Mouse (Mus musculus) cerebellum, postnatal 36 days (tissue): ENCODE measurements around the gene Usp16.
"Not testable (repeated sequence)": the region's sequence is repeated elsewhere in the genome, so short reads cannot be mapped to it uniquely, and the experiment has no call there.

ENCODE experiments used
- DNase-seq, 2 experiments: peaks; one replicate each; pipeline ENCODE4 v3.0.0; 2021 to 2022; ENCODE audit warnings: mixed read lengths in 2 of 2

Usp16 gene

DNA sequence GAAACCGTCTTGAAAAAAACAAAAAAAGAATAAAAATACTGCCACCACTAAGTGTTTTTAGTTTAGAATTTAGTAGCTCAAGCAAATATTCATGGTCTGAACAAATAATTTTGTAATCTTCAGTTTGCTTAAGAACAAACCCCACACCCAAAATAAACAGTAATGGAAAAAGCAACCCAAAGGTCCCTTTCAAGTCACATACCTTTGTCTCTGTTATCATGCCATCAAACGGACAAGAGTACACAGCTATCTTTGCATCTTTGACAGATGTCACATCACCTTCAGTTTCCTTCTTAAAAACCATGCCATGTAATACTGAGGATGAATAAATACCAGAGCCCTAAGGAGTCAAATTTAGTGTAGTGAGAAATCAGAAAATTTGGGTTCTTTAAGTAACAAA, 34.1 kb downstream of the Usp16 start:
- no peak for DNase-seq

DNA sequence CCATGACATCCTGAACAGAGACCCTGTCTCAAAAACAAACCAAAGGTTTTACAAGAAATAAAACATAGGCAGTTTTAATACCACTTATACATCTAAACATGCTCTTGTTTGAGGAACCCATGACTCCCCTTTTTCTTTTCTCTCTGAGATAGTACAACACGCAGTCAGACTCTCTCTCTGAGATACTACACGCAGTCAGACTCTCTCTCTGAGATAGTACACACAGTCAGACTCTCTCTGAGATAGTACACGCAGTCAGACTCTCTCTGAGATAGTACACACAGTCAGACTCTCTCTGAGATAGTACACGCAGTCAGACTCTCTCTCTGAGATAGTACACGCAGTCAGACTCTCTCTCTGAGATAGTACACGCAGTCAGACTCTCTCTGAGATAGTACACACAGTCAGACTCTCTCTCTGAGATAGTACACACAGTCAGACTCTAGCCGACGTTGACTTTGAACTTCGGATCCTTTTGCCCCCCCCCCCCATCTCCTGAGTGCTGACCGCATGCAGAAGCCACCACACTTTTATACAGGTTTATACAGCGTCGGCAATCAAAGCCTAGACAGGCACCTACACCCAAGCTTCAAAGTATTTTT, 37.8 kb downstream of the Usp16 start:
- DNase-seq, result not testable (repeated sequence)

DNA sequence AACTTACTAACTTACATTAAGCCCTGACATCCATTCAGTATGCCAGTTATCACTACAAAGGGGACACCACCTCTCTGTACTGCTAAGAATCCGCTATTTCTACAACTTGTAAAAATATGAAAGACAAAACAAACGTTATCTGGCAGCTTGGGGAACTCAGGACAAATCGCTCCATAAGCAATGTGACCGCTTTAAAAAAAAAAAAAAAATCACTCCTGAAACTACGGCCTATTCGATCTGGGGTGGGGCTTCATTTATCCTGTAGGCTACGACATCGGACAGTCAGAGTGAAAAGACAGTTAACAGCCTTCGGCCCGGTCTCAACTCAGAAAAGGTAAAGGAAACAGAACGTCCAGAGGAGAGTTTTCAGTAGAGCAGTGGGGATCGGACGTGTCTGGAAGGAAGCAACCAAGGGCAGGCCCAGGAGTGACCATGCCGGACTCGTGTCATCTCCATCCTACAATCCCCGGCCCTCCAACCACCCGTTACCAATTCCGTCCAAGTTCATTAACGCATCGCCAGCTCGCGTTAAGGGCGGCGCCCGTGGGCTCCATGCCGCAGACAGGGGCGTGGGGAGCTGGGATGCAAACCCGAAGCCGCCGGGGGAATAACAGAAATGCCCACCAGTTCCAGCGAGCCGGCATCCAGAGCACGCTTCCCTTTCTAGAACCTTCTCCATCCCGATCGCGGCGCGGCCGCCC, 40.6 kb downstream of the Usp16 start:
- no peak for DNase-seq

DNA sequence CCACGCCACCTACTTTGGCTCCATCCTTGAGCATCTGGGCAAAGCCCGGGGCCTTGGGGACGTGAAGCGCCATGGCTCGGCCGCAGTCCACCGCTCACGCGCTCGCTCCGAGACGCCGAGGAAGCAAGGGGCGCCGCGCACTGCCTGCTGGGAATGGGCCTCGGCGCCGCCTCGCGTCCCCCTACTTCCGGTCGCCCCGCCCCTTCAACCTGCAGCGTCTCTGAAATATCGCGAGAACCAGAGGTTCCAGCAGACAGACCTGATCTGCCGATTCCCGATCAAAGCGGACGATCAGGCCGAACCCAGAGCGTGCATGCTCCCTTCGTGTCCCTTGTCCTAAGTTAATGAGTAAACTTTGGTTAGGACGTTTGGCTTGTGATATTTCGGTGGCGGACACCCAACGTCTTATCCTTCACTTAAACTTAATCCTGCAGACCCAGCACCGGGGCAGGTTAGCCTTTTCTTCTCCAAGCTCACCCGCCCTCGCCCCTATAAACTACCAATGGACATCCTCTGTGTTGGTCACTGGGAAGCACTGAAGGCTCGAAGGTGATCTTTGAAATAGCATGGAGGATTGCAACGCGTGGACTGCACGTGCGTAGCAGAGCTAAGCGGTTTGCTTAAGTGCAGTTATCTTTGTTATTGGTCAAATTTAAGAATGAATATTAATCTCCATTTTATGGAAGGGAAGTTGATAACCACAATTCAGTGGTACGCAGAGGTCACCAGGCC, 41.4 kb downstream of the Usp16 start, which contains the start of gene Cct8:
Gene Cct8, minus strand, starts transcription at position 158 of the 732 bp plus-strand sequence.
- DNase-seq, result peak; percentile 96

DNA sequence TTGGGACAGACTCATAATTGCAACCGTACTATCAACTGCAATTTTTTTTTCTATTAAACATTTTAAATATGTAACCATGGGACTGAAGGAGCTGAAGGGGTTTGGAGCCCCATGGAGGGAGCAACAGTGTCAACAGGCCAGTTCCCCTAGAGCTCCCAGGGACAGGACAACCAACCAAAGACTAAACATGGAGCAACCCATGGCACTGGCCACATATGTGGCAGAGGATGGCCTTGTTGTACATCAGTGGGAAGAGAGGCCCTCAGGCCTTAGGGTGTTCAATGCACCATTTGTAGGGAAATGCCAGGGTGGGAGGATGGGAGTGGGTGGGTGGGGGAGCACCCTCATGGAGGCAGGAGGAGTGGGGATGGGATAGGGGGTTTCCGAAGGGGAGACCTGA, 42.2 kb downstream of the Usp16 start:
- no peak for DNase-seq

DNA sequence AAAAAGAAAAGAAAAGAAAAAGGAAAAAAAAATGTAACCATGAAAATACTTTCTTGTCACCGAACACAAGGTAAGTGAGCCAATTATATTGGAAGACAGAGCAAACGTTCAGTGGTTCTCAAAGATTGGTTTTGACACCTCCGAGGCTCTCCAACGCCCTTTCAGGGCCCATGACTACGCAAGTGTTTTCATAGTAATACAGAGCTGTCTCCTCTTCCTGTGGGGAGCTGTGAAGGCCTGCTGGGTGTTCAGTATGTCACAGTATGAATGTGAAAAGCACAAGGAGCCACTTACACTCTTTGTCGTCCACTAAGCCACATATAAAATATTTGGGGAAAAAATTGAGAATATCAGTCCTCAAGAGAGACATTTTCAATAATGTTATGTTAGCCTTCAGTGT, 42.7 kb downstream of the Usp16 start:
- DNase-seq, result no peak

DNA sequence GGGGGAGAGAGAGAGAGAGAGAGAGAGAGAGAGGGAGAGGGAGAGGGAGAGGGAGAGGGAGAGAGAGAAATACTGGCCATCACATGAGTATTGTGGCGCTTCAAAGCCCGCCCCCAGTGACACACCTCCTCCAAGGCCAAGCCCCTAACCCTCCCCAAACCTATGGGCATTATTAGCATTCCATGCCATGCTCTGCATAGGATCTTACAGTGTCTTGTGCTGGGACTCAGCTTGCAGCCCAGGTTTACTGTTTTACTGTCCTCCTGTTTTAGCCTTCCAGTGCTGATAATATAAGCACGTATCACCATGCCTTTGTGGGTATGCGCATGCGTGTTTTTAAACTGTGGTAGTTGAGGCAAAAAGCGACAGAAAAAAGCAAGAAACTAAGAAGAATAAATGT, 45.1 kb downstream of the Usp16 start:
- no peak for DNase-seq

DNA sequence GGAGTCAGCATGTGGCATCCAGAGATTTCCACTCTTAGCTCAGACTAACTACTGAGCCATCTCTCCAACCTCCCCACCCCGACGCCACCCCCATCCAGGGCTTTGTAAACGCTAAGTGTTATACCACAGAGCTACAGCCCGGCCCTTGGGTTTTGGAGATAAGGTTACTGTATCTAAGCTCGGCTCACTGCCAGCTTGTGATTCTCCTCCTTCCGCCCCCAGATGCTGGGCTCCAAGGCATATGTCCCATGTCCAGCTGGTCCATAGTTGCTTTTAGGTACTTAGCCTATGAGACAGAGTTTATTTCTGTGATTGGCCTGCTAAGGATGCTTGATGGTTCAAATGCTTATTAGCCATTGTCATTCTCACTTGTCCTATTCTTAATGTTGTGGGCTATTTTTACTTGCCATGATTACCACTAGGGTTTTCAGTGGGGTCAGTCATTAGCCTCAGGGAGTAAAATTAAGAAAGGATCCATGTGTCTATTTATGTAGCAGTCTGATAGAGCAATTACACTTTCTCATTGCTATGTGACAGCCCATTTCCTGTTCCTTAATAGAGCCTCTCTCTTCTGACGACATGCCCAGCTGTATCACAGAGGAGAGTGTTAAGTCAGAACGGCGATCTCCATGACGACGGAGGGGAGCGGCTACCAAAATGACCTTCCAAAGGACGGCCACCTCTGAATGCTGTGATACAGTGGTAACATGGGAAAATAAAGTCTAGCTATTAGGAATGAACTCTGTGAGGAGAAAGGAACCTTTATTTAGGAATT, 47.0 kb downstream of the Usp16 start:
- DNase-seq, result no peak

DNA sequence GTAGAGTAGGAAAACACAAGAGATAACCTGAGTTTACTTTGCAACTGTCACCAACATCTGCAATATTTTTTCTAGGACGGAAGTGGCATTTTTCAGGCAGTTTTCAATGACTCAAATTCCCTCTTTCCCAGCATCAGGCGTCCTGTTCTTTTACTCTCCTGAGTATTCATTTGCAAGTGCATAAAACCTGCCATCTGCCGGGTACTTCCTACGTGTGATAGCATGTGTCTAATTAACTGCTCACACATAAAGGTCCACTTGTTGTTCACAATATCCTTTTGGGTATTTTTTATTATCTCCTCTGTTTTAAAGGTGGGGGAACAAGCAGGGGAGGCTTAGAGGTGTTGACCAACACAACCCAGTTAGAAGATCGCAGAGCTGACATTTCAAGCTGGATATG, 57.2 kb downstream of the Usp16 start:
- no peak for DNase-seq

DNA sequence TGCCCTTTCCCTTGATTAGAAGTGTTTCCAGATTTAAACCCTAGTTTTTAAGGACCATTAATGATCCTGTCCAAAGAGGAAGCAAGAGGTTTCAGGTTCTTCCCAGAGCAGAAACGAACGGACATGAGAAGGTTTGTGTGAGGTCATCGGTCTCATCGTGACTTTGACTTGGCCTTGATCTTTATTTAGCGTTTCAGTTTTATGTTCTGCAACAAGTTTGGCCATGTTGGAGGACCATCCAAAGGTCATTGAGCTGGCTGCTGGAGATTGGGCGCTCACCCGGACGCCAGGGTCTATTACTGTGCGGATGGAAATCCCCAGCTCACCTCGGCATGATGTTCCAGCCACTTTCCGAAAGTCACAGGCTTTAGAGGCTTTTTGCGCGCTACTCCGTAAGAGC, 57.8 kb downstream of the Usp16 start:
- DNase-seq, result no peak

DNA sequence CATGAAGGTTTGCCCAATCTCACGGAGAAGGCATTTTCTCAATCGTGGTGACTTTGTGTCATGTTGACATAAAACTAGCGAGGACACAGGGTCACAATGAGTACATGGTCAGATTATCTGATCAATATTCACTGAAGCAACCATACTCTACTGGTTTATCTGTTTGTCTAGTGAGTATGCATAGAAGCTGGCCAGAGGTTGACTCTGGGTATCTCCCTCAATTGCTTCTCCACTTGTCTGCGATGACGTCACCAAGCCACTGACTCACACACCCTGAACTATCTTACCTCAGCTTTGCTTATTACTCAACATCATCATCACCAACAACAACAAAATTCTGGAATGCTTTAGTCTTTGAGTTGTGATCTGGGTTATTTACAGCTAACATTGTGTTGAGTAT, 69.7 kb downstream of the Usp16 start:
- no peak for DNase-seq

DNA sequence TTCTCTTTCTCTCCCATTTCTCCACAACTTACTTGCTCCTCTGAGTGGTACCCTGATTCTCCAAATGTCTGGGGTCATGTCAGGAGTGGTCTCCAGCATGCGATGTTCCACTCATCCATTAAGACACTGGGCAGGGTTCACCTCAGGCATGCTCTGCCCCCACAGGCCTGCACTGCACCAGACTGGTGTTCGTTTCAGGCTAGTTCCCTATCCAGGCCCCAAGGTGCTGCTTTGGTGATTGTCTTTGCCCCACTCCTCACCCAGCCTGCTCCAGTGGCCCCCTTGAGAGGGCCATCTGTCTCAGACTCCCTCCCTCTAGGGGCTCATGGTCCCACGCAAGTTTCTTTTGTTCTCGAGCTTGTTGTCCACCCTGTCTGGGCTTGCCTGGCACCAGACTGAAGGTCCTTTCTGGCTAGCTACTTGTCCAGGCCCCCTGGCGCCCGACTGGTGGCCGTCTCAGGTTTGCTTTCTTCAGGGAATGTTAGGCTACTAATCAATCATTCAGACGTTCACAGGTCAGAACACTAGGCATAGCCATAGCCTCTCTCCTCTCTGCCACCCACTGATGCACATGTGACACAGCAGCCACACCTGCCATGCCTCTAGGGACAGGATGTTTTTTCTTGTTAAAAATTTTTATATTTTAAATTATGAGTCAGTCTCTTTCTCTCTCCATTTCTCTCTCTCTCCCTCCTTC, 73.2 kb downstream of the Usp16 start:
- no peak for DNase-seq

DNA sequence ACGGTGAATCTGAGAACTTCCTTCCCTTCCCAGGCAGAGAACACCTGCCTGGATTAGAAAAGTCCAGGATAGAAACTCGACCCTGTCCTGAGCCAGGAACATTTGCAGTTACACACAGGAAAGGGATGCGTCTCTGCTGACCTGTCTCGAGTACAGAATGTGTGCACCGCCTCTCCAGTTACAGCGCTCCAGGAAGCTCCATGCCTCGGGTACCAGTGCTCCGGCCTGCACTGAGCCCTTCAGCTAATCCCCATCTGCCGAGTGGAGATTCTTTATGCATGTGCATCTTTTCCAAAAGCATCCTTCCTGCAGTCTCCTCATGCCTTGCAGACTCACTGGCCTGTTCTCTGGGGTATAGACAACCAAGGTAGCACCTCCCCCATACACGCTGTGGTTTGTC, 74.3 kb downstream of the Usp16 start:
- no peak for DNase-seq
